Mouse (Mus musculus) cortical plate, adult 2 months (tissue): ENCODE data around the gene Klhl36. TPM values are rescaled to one million over a fixed set of nuclear protein-coding genes. Genes with fewer than 3 reads are reported as not detected.
A peak's percentile ranks its signal among the peaks of the same experiment; 100 is the strongest.
"Not testable (repeated sequence)": the region's sequence is repeated elsewhere in the genome, so short reads cannot be mapped to it uniquely, and the experiment has no call there.

ENCODE experiments used
- H3K27ac ChIP-seq: fragments of 200-500 bp; 2 replicates; pipeline ENCODE4 v1.5.1; 2012; ENCODE audit warnings: low read length, control low read depth, inconsistent platforms; ENCODE audit not compliant: insufficient read depth
- H3K4me1 ChIP-seq: fragments of 200-500 bp; 2 replicates; pipeline ENCODE4 v1.6.1; 2011; ENCODE audit warnings: low read length; ENCODE audit not compliant: control insufficient read depth, insufficient read depth
- H3K4me3 ChIP-seq: fragments of 200-500 bp; 2 replicates; pipeline ENCODE4 v1.5.1; 2011; ENCODE audit warnings: mild to moderate bottlenecking, low read length, control low read depth; ENCODE audit not compliant: insufficient read depth
- CTCF ChIP-seq: fragments of 200-500 bp; IDR thresholded peaks from 2 replicates; pipeline ENCODE4 v1.5.1; 2011; ENCODE audit warnings: mild to moderate bottlenecking, control low read depth, low read length; ENCODE audit not compliant: insufficient read depth; ENCODE audit errors: extremely low read depth
- POLR2A ChIP-seq: fragments of 200-500 bp; IDR thresholded peaks from 2 replicates; pipeline ENCODE4 v1.6.1; 2011; ENCODE audit warnings: mild to moderate bottlenecking, low read length, control low read depth; ENCODE audit not compliant: insufficient read depth; ENCODE audit errors: extremely low read depth
- polyA plus RNA-seq: library from polyadenylated mRNA; depleted of rRNA; stranded (reverse); fragments of >200 nt; gene quantifications from 2 replicates; pipeline ENCODE4 v1.2.3, GENCODE M21; 2012

Gene Klhl36
- polyA plus RNA-seq, 1 experiment = 7.4 TPM

DNA sequence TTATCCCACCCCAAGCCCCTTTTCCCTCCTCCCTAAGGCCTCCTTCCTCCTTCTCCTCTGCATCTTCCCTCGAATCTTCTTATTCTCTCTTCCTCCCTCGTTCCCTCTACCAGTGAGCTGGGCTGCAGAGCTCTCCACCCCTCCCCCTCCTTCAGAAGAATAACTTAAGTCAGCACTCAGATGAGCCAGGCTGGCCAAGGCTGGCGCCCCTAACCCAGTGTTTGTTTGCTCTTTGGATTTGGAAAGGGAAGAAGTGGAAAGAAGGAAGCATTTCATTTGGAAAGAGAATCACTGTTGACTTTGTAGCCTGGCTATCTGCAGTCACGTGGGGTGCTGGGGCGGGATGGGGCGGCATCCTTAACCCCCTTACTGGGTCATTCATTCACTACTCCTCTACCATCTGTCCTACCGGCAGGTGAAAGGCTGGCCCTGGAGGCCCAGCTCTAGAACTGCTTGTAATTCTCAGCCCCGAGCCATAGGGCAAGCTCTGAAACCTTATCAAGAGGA lies 21.1 kb upstream of the Klhl36 start:
- Histone ChIP-seq H3K4me3 (peak overlapping the region; percentile 80), H3K27ac (no peak overlapping the region), H3K4me1 (peaks cover 8% of the 10 kb centered on the region)
- TF ChIP-seq POLR2A = no peak

DNA sequence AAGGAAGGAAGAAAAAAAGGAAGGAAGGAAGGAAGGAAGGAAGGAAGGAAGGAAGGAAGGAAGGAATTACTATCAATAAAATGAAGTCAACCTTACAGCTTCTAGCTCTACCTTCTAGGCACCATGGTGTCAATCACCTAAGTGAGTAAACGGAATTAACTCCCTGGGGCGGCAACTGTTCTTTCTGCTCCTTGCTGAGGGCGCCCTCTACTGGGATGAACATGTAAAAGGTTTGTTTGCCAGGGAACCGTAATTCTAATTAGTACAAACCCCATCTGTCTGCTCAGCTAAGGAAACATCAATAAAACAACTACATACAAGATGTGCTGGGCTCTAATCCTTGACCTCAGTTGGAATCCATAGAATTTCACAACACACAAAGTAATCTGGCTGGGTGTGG lies 18.6 kb upstream of the Klhl36 start:
- no peak overlapping the region for H3K27ac ChIP-seq

DNA sequence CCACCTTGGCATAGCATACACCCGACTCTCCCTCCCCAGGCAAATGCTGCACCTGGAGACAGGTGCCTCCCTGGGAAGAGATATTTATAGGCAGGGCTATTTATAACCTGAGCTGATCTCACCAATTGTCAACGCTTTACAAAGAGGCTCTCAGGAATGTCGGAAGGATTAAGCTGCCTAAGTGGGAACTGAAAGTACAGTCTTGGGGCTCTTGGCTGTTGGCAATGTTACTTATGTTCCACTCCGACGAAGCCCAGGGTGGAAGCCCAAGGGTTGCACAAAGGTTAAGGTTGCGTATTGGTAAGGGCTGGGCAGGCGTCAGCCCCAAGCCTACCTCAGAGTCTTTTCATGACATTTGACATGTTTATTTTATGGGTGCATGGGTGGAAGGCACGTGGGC lies 17.5 kb upstream of the Klhl36 start:
- H3K4me1 ChIP-seq = no peaks in the 10 kb centered on the region
- TF ChIP-seq CTCF (no peak), POLR2A (no peak)
- no peak overlapping the region for H3K4me3 ChIP-seq
- H3K27ac ChIP-seq = no peak overlapping the region

More for the DNA sequence above, 18.6 kb upstream of the Klhl36 start:
- Histone ChIP-seq H3K4me1 (peaks cover 3% of the 10 kb centered on the region; the same call in 1 of the 2 replicates), H3K4me3 (no peak overlapping the region)
- peak; percentile 81 for TF ChIP-seq CTCF
- no peak for TF ChIP-seq POLR2A

DNA sequence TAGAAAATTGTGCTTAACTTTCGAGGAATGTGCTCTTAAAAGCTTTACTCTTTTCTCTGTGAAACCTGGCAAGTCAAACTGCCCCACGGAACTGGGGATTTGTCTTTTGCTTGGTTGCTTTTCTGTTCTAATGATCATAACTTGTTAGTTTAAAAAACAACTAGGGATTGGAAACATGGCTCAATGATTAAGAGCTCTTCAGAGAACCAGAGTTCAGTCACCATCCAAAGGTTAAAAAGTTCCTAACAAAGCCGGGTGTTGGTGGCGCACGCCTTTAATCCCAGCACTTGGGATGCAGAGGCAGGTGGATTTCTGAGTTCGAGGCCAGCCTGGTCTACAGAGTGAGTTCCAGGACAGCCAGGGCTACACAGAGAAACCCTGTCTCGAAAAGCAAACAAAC lies 16.3 kb upstream of the Klhl36 start:
- H3K4me1 ChIP-seq, H3K4me3 ChIP-seq, H3K27ac ChIP-seq: not testable (repeated sequence)

DNA sequence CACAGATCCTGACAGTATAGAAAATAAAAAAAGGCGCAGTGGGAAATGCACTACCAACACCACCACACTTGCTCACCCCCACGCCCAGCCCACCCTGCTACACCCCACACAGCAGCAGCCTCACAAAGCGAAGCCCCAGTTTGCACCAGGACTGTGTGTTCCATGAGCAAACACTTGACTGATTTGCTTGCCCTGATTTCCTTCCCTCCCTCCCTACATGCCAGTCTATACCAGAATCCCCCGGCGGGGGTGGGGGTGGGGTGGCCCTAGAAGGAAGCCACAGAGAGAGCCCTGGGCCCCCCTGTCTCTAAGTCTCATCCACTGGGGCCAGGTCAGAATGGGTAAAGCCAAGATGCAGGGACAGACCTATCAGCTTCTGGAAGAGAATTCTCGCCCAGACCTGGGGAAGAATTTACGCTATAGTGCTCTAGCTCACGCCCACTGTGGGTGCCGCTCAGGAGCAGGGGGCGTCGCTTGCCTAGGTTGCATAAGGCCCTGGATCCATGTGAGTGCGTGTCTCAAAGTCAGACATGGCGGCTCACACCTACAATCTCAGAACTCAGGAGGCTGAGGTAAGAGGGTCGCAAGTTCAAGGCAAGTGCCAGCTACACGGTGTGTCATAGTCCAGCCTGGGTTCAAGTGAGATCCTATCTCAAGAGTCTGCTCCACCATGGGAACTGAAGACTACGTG lies 14.7 kb upstream of the Klhl36 start:
- TF ChIP-seq POLR2A (no peak), CTCF (no peak)
- H3K4me1 ChIP-seq = no peaks in the 10 kb centered on the region
- no peak overlapping the region for H3K27ac ChIP-seq
- no peak overlapping the region for H3K4me3 ChIP-seq

DNA sequence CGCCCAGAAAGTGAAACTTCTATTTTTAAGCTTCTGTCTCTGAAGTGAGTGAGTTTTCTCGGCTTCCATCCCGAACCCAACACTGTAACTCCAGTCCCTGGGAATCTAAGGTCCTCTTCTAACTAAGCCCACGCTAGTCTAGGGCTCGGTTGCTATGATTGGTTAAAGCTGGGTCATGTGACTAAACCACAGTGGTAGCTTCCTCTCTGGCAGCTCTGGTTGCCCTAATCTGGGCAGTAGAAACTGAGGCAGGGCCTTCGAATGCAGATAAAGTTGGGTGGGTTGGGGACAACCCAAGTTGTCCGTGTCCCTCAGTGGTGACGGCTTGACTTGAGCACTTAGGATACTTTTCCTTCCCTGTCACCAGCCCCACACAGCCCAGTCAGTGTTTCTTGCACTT lies 8.5 kb upstream of the Klhl36 start:
- Histone ChIP-seq H3K4me1 (no peaks in the 10 kb centered on the region), H3K27ac (no peak overlapping the region), H3K4me3 (no peak overlapping the region)
- TF ChIP-seq CTCF (no peak), POLR2A (no peak)

DNA sequence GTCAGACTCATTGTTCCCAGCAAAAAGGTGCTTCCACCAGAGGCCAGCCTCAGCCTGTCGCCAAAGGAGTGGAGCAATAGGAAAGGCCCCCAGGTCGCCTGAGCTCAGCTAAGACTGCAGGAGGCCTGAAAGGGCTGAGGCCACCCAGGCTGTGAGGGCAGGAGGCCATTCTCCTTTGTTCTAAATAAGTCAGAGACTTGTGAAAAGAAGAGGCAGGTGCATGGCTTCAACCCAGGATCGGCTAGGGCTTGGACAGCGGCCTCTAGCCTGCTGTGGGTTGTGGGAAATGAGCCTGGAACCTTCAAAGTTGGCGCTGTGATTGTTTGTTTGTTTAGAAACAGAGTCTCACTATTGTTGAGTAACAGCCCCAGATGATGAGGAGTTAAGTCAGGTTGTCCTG lies 8.0 kb upstream of the Klhl36 start:
- Histone ChIP-seq H3K4me1 (no peaks in the 10 kb centered on the region), H3K27ac (no peak overlapping the region), H3K4me3 (no peak overlapping the region)
- TF ChIP-seq CTCF = no peak
- TF ChIP-seq POLR2A = no peak

DNA sequence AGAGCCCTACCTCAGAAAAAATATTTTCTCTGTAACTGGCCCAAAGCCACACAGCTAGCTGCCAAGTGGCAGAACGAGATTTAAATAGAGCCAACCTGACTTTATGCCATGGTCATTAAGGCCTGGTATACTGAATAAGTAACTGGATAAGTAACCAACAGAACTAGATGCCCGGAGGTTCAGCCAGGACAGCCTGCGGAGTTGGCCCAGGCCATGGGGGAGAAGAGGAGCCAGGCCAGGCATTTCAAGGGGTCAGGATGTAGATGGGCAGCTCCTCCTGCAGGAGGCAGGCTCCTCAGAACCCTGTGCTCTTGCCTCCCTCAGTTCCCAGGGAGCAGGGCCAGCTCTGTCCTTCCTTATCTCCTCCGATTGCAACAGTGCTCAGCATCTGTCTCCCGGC lies 6.4 kb upstream of the Klhl36 start:
- no peak for TF ChIP-seq POLR2A
- no peak for TF ChIP-seq CTCF
- no peak overlapping the region for H3K27ac ChIP-seq
- H3K4me1 ChIP-seq = no peaks in the 10 kb centered on the region
- no peak overlapping the region for H3K4me3 ChIP-seq

DNA sequence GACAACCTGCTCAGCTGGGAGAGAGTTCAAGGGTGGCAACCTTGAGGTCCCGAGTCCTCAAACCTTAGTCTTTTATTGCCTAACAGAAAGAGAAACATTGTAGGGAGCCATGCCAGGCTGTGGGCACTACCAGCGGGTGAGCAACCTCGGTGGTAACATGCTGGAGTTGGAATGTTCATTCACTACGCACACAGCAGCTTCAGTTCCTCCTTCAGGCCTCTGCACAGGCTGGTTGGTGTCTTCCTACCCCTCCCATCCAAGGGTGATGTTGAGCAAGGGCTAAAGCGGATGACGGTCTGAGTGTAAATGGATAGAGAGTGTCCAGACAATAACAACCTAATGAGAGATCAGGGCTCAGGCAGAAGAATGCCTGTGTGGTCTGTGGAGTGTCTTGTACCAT lies 4.3 kb upstream of the Klhl36 start:
- TF ChIP-seq CTCF (no peak), POLR2A (no peak)
- H3K4me1 ChIP-seq = peaks cover 2% of the 10 kb centered on the region; the same call in 1 of the 2 replicates
- H3K27ac ChIP-seq = no peak overlapping the region
- no peak overlapping the region for H3K4me3 ChIP-seq

DNA sequence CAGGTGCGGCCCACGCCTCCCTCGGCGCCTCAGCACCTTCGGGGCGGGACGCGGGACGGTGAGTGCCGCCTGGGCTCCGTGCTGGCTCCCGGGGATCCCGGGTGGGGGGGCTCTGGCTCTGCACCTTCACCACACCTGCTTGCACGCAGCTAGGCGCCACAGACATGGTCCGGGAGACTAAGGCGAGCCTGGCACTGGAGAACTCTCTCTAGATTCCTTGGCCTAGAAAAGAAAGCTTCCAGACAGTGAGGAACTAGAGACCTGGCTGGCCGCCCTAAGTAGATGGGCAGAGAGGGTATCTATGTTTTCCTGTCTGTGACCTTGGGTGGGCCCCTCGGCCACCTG lies 296 bp downstream of the Klhl36 start:
- Histone ChIP-seq H3K4me1 (peaks cover 2% of the 10 kb centered on the region; the same call in 1 of the 2 replicates), H3K4me3 (peak overlapping the region; percentile 81), H3K27ac (no peak overlapping the region)
- TF ChIP-seq POLR2A = no peak
- no peak for TF ChIP-seq CTCF
